Mouse (Mus musculus) intestine, embryonic 14.5 days (tissue): ENCODE results near the gene Styk1. TPM values are rescaled to one million over a fixed set of nuclear protein-coding genes. Genes with fewer than 3 reads are reported as not detected.

Source experiments
- ATAC-seq: fragments of 200-750 bp; cut with Nextera tagmentation; replicated peaks from 2 replicates; pipeline ENCODE4 v1.8.0; 2017; ENCODE audit warnings: low read depth, moderate number of reproducible peaks, moderate TSS enrichment, moderate library complexity; ENCODE audit not compliant: low FRiP score, low TSS enrichment
- DNase-seq: peaks from one replicate; pipeline ENCODE4 v3.0.0-alpha.2; 2018; ENCODE audit warnings: low spot score
- H3K27ac ChIP-seq: fragments of 300-500 bp; sonication (generic); 2 replicates; pipeline ENCODE4 v1.5.1; 2014; ENCODE audit warnings: low read depth, mild to moderate bottlenecking, control low read depth
- H3K27me3 ChIP-seq: fragments of 300-500 bp; sonication (generic); replicated peaks from 2 replicates; pipeline ENCODE4 v1.6.1; 2014; ENCODE audit warnings: low read length, control low read depth; ENCODE audit not compliant: control insufficient read depth, insufficient read depth
- H3K36me3 ChIP-seq: fragments of 300-500 bp; sonication (generic); 2 replicates; pipeline ENCODE4 v1.6.1; 2014; ENCODE audit warnings: low read length, control low read depth; ENCODE audit not compliant: control insufficient read depth, insufficient read depth
- H3K4me1 ChIP-seq: fragments of 300-500 bp; sonication (generic); replicated peaks from 2 replicates; pipeline ENCODE4 v1.6.1; 2014; ENCODE audit warnings: low read length, control low read depth, mixed read lengths; ENCODE audit not compliant: control insufficient read depth, insufficient read depth
- H3K4me2 ChIP-seq: fragments of 300-500 bp; sonication (generic); 2 replicates; pipeline ENCODE4 v1.6.1; 2014; ENCODE audit warnings: low read length
- H3K4me3 ChIP-seq: fragments of 300-500 bp; sonication (generic); 2 replicates; pipeline ENCODE4 v1.5.1; 2014; ENCODE audit warnings: low read depth, low read length, control low read depth, mixed read lengths
- H3K9ac ChIP-seq: fragments of 300-500 bp; sonication (generic); 2 replicates; pipeline ENCODE4 v1.6.1; 2014; ENCODE audit warnings: mild to moderate bottlenecking, low read length
- H3K9me3 ChIP-seq: fragments of 300-500 bp; sonication (generic); 2 replicates; pipeline ENCODE4 v1.6.1; 2016; ENCODE audit warnings: low read length, control low read depth; ENCODE audit not compliant: control insufficient read depth
- WGBS: fragments of 180-500 bp; shearing (Covaris S2); extraction: QIAGEN DNeasy Blood & Tissue Kit; methylation state at CpG from one replicate; pipeline ENCODE4 v1.1.7; 2014; 5-methylcytosine and 5-hydroxymethylcytosine counted together
- polyA plus RNA-seq: library from polyadenylated mRNA; unstranded; fragments of >200 nt; fragmentation: Nextera tagmentation; extraction: Ambion mirVana; gene quantifications from 2 replicates; pipeline ENCODE4 v1.2.1, GENCODE M21; 2014

The Styk1 gene
- polyA plus RNA-seq, 1 experiment from 2014 or later: 8.6 TPM

DNA sequence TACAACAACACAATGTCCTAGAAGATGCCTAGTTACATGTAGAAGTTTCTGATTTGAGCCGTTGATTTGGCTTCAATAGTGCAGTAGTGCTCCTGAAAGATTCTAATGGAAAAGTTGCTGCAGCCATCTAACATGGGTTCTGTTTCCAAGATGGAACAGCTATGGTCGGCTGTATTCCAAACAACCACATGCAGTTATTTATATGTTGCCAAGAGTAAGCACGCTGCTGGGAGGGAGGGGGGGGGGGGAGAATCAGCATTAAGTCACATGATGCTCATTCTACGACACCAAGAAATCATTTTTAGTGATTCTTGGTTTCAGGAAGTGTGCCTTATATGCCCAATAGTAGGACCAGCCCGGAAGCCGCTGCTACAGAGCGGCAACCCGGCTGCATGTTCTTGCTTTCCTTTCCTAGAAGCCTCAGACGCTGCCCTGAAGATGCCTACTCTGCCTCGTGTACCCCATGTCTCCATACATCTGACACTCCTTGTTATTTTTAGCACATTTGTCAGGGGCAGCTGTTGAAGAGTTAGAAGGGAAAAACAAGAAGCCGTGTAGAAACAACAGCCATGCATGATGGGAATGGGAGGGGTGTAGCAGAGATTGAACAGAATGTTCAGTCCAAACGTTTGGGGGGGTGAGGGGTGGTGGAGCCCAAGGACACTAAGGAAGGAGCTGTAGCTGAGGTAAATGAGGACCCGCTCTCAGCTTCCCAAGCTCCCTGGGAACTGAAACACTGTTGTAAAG is 21.4 kb upstream of the Styk1 start:
- Histone ChIP-seq H3K27ac (no peak overlapping the region), H3K9ac (no peak overlapping the region), H3K4me2 (no peak overlapping the region), H3K36me3 (peaks cover 96% of the 10 kb centered on the region), H3K9me3 (no peaks in the 10 kb centered on the region), H3K4me1 (no peaks in the 10 kb centered on the region), H3K27me3 (no peaks in the 10 kb centered on the region), H3K4me3 (no peak overlapping the region)
- 85% methylated on average over 13 of the region's 13 CpGs for WGBS
- DNase-seq (no peak), ATAC-seq (no peak)

- DNase-seq (no peak), ATAC-seq (no peak)
- Histone ChIP-seq H3K4me3 (no peak overlapping the region), H3K9ac (no peak overlapping the region), H3K9me3 (no peaks in the 10 kb centered on the region), H3K27ac (no peak overlapping the region), H3K4me1 (no peaks in the 10 kb centered on the region), H3K27me3 (no peaks in the 10 kb centered on the region), H3K36me3 (peaks cover 96% of the 10 kb centered on the region), H3K4me2 (no peak overlapping the region)
- WGBS: 90% methylated on average over 5 of the region's 5 CpGs
Measured at GRCm38 (mm10) chr6:131373160-131373559, 19.8 kb upstream of the Styk1 start.

- Histone ChIP-seq H3K9me3 (no peaks in the 10 kb centered on the region), H3K27me3 (no peaks in the 10 kb centered on the region), H3K27ac (no peak overlapping the region), H3K9ac (no peak overlapping the region), H3K4me1 (no peaks in the 10 kb centered on the region), H3K4me3 (no peak overlapping the region), H3K36me3 (peaks cover 98% of the 10 kb centered on the region), H3K4me2 (no peak overlapping the region)
- DNase-seq (no peak), ATAC-seq (no peak)
- 92% methylated on average over 5 of the region's 5 CpGs for WGBS
Measured at GRCm38 (mm10) chr6:131370767-131371166, 17.4 kb upstream of the Styk1 start.

GRCm38 (mm10) chr6:131369866-131370616 is 16.6 kb upstream of the Styk1 start:
- H3K4me2 ChIP-seq: no peak overlapping the region
- peaks cover 97% of the 10 kb centered on the region for H3K36me3 ChIP-seq
- no peaks in the 10 kb centered on the region for H3K4me1 ChIP-seq
- ATAC-seq (no peak), DNase-seq (no peak)
- 76% methylated on average over 8 of the region's 8 CpGs for WGBS
- no peak overlapping the region for H3K9ac ChIP-seq
- no peak overlapping the region for H3K27ac ChIP-seq
- H3K27me3 ChIP-seq: no peaks in the 10 kb centered on the region
- no peaks in the 10 kb centered on the region for H3K9me3 ChIP-seq
- H3K4me3 ChIP-seq: no peak overlapping the region

DNA sequence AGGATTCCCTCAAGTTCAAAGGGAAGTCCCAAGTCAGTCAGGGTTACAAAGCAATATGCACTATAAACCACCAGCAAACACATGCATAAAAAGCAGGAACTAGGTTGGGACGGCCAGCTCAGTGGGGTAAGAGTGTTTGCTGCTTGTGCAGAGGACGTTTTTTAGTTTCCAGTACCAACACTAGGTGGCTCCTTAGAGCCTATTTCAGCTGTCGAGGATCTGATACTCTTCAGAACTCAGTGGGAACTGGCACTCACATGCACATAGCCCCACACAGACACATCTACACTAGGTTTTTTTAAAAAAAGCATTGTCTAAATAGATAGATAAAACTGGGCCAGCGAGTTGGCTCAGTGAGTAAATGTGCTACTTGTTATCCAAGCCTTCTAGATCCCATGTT is 13.7 kb upstream of the Styk1 start:
- ATAC-seq (no peak), DNase-seq (no peak)
- no peak overlapping the region for H3K27ac ChIP-seq
- WGBS: 47% methylated on average over 4 of the region's 4 CpGs
- H3K9ac ChIP-seq: no peak overlapping the region
- no peaks in the 10 kb centered on the region for H3K9me3 ChIP-seq
- no peaks in the 10 kb centered on the region for H3K4me1 ChIP-seq
- no peak overlapping the region for H3K4me3 ChIP-seq
- H3K27me3 ChIP-seq: no peaks in the 10 kb centered on the region
- peaks cover 85% of the 10 kb centered on the region for H3K36me3 ChIP-seq
- H3K4me2 ChIP-seq: no peak overlapping the region

DNA sequence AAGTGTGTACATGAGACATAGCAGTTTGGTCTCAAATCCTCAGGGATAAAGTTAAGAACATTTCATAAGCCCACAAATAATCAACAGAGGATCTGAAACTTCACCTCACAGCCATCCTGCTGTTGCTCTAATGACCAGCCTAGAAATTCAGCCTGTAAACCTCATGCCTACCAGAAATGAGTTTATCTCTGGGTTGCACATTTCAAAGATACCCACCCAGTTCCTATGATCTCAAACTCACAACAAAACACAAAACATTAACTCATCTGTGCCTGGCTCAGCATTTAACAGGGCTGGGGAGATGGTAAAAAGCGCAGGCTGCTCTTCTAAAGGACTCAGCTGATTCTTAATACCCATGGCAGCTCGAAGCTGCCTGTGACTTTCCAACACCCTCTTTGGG is 11.0 kb upstream of the Styk1 start:
- H3K36me3 ChIP-seq: peaks cover 58% of the 10 kb centered on the region
- H3K4me1 ChIP-seq: no peaks in the 10 kb centered on the region
- H3K9ac ChIP-seq: no peak overlapping the region
- no peaks in the 10 kb centered on the region for H3K9me3 ChIP-seq
- 87% methylated on average over 2 of the region's 2 CpGs for WGBS
- DNase-seq: no peak
- no peak overlapping the region for H3K27ac ChIP-seq
- no peak overlapping the region for H3K4me2 ChIP-seq
- no peak for ATAC-seq
- no peaks in the 10 kb centered on the region for H3K27me3 ChIP-seq
- H3K4me3 ChIP-seq: no peak overlapping the region

DNA sequence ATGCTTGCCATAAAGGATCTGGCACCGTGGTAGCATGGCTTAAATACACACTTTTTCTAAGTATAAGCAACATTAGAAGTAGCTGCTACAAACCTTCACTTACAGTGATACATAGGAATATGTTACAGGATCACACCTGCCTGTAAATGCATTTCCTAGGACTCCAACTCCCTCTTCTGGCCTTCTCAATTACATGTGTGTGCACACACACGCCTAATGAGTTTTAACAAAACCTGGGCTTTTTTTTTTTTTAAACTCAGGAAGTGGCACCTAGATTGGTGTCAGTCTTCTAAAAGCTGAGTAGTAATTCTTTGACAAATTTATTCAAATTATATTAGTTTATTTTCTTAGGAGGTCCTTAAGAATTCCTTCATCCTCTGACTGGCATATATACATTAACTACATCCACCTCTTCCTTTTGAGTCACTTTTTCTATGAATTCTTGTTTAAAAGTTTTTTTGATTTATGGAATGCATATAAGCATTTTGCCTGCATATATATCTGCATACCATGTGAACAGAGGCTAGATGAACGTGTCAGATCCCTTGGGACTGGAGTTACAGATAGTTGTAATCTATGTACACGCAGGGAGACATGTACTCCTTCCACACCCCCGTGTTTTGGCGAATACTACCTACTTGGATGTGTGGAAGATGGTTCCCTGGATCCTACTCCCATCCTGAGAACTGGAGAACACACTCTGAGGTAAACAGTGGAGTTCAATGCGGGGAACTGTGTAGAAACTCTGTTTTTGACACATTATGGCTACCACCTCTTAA is 9.8 kb upstream of the Styk1 start:
- Histone ChIP-seq H3K9me3 (no peaks in the 10 kb centered on the region), H3K4me1 (no peaks in the 10 kb centered on the region), H3K4me3 (no peak overlapping the region), H3K36me3 (peaks cover 47% of the 10 kb centered on the region), H3K9ac (no peak overlapping the region), H3K27me3 (no peaks in the 10 kb centered on the region), H3K27ac (no peak overlapping the region), H3K4me2 (no peak overlapping the region)
- ATAC-seq: no peak
- no peak for DNase-seq
- WGBS: 79% methylated on average over 7 of the region's 7 CpGs

- no peak overlapping the region for H3K9ac ChIP-seq
- H3K27ac ChIP-seq: no peak overlapping the region
- H3K27me3 ChIP-seq: no peaks in the 10 kb centered on the region
- peaks cover 22% of the 10 kb centered on the region for H3K36me3 ChIP-seq
- no peaks in the 10 kb centered on the region for H3K9me3 ChIP-seq
- H3K4me1 ChIP-seq: no peaks in the 10 kb centered on the region
- no peak overlapping the region for H3K4me3 ChIP-seq
- no peak for DNase-seq
- ATAC-seq: peak; percentile 59; the same call in 1 of the 2 replicates
- 71% methylated on average over 5 of the region's 5 CpGs for WGBS
- no peak overlapping the region for H3K4me2 ChIP-seq
Measured at GRCm38 (mm10) chr6:131360693-131361092, 7.3 kb upstream of the Styk1 start.
